Mouse (Mus musculus) limb, embryonic 14.5 days (tissue): ENCODE results near the gene Cables2. TPM values are rescaled to one million over a fixed set of nuclear protein-coding genes. Genes with fewer than 3 reads are reported as not detected.

Experiments
- ATAC-seq: fragments of 200-750 bp; cut with Nextera tagmentation; 2 replicates; pipeline ENCODE4 v1.8.0; 2017; ENCODE audit warnings: low read depth, moderate number of reproducible peaks, moderate TSS enrichment; ENCODE audit not compliant: low FRiP score
- DNase-seq: peaks from one replicate; pipeline ENCODE4 v3.0.0-alpha.2; 2015; ENCODE audit warnings: low spot score
- H3K27ac ChIP-seq: fragments of 300-500 bp; sonication (generic); replicated peaks from 2 replicates; pipeline ENCODE4 v1.5.1; 2014; ENCODE audit warnings: low read depth, mild to moderate bottlenecking, low read length, moderate library complexity, mixed read lengths
- H3K27me3 ChIP-seq: fragments of 300-500 bp; sonication (generic); 2 replicates; pipeline ENCODE4 v1.6.1; 2014; ENCODE audit warnings: low read length, mixed read lengths; ENCODE audit not compliant: control insufficient read depth, insufficient read depth
- H3K36me3 ChIP-seq: fragments of 300-500 bp; sonication (generic); 2 replicates; pipeline ENCODE4 v1.6.1; 2014; ENCODE audit warnings: mild to moderate bottlenecking, low read length, moderate library complexity, mixed read lengths; ENCODE audit not compliant: control insufficient read depth, insufficient read depth
- H3K4me1 ChIP-seq: fragments of 300-500 bp; sonication (generic); 2 replicates; pipeline ENCODE4 v1.6.1; 2014; ENCODE audit warnings: antibody characterized with exemption, low read length, mixed read lengths; ENCODE audit not compliant: control insufficient read depth, insufficient read depth
- H3K4me2 ChIP-seq: fragments of 300-500 bp; sonication (generic); replicated peaks from 2 replicates; pipeline ENCODE4 v1.6.1; 2014; ENCODE audit warnings: low read depth, mild to moderate bottlenecking, low read length, moderate library complexity; ENCODE audit not compliant: severe bottlenecking
- H3K4me3 ChIP-seq: fragments of 300-500 bp; sonication (generic); replicated peaks from 2 replicates; pipeline ENCODE4 v1.5.1; 2014; ENCODE audit warnings: low read length
- H3K9ac ChIP-seq: fragments of 300-500 bp; sonication (generic); 2 replicates; pipeline ENCODE4 v1.6.1; 2014; ENCODE audit warnings: mild to moderate bottlenecking, low read depth, low read length, moderate library complexity; ENCODE audit not compliant: severe bottlenecking
- H3K9me3 ChIP-seq: fragments of 300-500 bp; sonication (generic); 2 replicates; pipeline ENCODE4 v1.6.1; 2016; ENCODE audit warnings: low read length; ENCODE audit not compliant: control insufficient read depth
- POLR2A ChIP-seq: fragments of 200-500 bp; IDR thresholded peaks from 2 replicates; pipeline ENCODE4 v1.8.0; 2012; ENCODE audit warnings: inconsistent platforms, mild to moderate bottlenecking, moderate library complexity, borderline replicate concordance; ENCODE audit not compliant: insufficient read depth, insufficient read length; ENCODE audit errors: extremely low read depth
- WGBS: fragments of 180-500 bp; shearing (Covaris S2); extraction: QIAGEN DNeasy Blood & Tissue Kit; methylation state at CpG from one replicate; pipeline ENCODE4 v1.1.7; 2014; 5-methylcytosine and 5-hydroxymethylcytosine counted together
- polyA plus RNA-seq, 2 experiments: library from polyadenylated mRNA; depleted of rRNA in 1 of 2; stranded (reverse) in 1 of 2; unstranded in 1 of 2; fragments of >200 nt; fragmentation: Nextera tagmentation in 1 of 2; extraction: Ambion mirVana in 1 of 2; gene quantifications; 2 replicates each; pipeline versions ENCODE4 v1.2.1 to v1.2.3; 2012 to 2014

Gene Cables2
- polyA plus RNA-seq, 2 experiments, result 22.5 to 37.7 TPM

DNA sequence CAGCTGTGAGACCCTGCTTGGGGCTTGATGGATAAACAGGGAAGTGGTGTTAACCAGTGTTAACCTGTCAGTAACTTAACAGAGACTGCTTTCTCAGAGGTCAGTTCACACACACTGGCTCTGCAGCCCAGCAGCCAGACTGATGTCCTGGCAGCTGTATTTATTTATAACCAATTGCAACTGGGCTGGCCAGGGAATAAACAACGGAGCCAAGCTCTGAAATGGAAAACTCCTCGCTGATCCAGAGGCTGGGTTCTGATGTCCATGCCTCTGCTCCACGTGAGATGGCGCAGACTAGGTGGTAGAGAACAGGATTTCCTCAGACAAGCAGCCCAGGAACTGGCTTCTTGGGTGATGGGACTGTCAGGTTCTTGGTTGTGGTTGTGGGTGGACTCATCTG lies 18.7 kb upstream of the Cables2 start:
- ATAC-seq, result no peak
- no peak for TF ChIP-seq POLR2A
- Histone ChIP-seq H3K27me3 (no peaks in the 10 kb centered on the region), H3K4me2 (no peak overlapping the region), H3K4me3 (no peak overlapping the region), H3K4me1 (no peaks in the 10 kb centered on the region), H3K9me3 (no peaks in the 10 kb centered on the region), H3K9ac (no peak overlapping the region), H3K27ac (no peak overlapping the region), H3K36me3 (no peaks in the 10 kb centered on the region)
- DNase-seq, result no peak
- 58% methylated on average over 4 of the region's 4 CpGs for WGBS

GRCm38 (mm10) chr2:180291566-180291965 lies 18.3 kb upstream of the Cables2 start:
- Histone ChIP-seq H3K9me3 (no peaks in the 10 kb centered on the region), H3K9ac (no peak overlapping the region), H3K27ac (no peak overlapping the region), H3K27me3 (no peaks in the 10 kb centered on the region), H3K4me2 (no peak overlapping the region), H3K4me1 (no peaks in the 10 kb centered on the region), H3K36me3 (no peaks in the 10 kb centered on the region), H3K4me3 (no peak overlapping the region)
- WGBS, result 76% methylated on average over 5 of the region's 5 CpGs
- ATAC-seq, result no peak
- no peak for DNase-seq
- TF ChIP-seq POLR2A, result no peak

GRCm38 (mm10) chr2:180290503-180290902 lies 17.2 kb upstream of the Cables2 start:
- H3K27ac ChIP-seq, result no peak overlapping the region
- no peaks in the 10 kb centered on the region for H3K4me1 ChIP-seq
- H3K4me2 ChIP-seq, result no peak overlapping the region
- no peak for TF ChIP-seq POLR2A
- no peaks in the 10 kb centered on the region for H3K9me3 ChIP-seq
- H3K4me3 ChIP-seq, result no peak overlapping the region
- ATAC-seq (no peak), DNase-seq (no peak)
- H3K27me3 ChIP-seq, result no peaks in the 10 kb centered on the region
- H3K36me3 ChIP-seq, result no peaks in the 10 kb centered on the region
- H3K9ac ChIP-seq, result no peak overlapping the region
- 58% methylated on average over 6 of the region's 6 CpGs for WGBS

DNA sequence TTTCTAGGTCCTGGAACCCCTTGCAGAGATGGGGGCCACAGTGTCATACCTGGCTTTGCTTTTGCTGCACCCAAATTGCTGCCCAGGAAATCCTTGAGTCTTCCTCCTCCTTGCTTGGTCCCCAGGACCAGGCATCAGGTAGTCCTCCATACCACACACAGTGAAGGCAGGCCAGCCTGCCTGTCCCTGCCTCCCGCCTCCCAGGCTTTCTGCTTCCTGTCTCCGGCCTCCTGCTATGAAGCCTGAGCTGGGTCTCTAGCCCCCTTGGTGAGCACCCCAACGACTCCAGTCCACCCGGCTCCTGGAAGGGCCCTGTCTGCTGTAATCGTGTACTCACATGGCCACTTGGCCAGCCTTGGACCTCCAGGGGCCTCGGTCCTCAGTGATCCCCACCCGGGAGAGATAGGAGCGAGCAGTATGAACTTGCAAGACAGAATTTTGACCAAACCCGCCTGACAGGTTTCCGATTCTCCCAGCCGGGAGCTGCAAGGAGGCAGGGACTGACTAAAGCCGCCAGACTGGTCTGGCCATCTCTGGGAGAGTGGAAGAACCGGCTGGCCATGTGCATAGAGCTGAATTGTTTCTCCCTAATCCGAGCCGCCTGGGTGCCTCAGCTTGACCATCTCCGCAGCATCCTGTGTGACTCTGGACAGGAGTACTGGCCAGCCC lies 16.3 kb upstream of the Cables2 start, which contains the start of gene Rbbp8nl:
Rbbp8nl (minus strand) TSS at position 440 of the 669 bp plus-strand sequence.
- DNase-seq (peak; percentile 52), ATAC-seq (no peak)
- 38% methylated on average over 16 of the region's 16 CpGs for WGBS
- Histone ChIP-seq H3K4me1 (no peaks in the 10 kb centered on the region), H3K27me3 (no peaks in the 10 kb centered on the region), H3K4me2 (no peak within 1 kb of the TSS), H3K9ac (no peak within 1 kb of the TSS), H3K36me3 (no peaks in the 10 kb centered on the region), H3K9me3 (no peaks in the 10 kb centered on the region), H3K4me3 (0 out of 2 replicates have a peak within 1 kb of the TSS, but pooled peaks have one; percentile 2), H3K27ac (no peak within 1 kb of the TSS)
- TF ChIP-seq POLR2A, result no peak

DNA sequence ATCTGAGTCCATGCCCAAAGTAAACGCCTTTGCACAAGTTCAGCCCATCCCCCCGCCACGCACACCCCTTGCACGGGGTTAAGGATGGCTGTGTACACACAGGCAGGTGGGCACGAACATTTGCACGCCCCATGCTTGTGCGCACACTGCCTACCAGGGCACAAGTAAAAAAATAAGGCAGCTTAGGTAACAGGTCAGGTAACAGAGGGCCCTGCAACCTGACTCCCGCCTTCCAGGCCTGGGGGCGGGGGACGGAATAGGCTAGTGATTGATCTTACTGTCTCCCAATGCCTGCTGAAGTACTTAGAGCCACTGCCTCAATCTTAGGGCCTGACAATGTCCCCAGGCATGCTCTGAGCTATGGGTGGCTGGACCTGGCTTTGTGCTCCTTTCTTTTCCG lies 15.7 kb upstream of the Cables2 start:
- ATAC-seq, result no peak
- Histone ChIP-seq H3K36me3 (no peaks in the 10 kb centered on the region), H3K9me3 (no peaks in the 10 kb centered on the region), H3K4me3 (no peak overlapping the region), H3K27ac (no peak overlapping the region), H3K4me1 (no peaks in the 10 kb centered on the region), H3K27me3 (no peaks in the 10 kb centered on the region), H3K9ac (no peak overlapping the region), H3K4me2 (no peak overlapping the region)
- no peak for DNase-seq
- 40% methylated on average over 11 of the region's 11 CpGs for WGBS
- no peak for TF ChIP-seq POLR2A

DNA sequence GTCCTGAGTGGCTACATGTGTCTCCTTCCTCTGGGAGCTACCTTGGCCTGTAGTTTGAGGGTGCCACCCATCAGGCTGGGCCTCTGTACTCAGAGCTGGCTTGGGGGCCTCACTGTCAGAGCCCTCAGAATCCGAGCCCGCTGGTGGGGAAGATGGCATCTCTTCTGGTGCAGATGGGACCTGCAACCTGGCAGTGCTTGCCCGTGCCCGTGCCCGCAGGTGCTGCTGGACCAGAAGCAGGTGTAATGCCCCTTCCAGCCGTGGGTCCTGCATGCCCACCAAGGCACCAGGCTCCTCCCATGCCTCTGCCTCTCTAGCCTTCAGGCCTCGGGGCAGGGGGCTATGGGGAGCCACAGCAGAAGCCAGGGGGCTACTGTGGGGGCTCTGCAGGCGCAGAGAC lies 6.0 kb upstream of the Cables2 start:
- ATAC-seq, result no peak
- WGBS, result 76% methylated on average over 8 of the region's 8 CpGs

More for the DNA sequence above, 6.0 kb upstream of the Cables2 start:
- H3K4me1 ChIP-seq, result no peaks in the 10 kb centered on the region
- DNase-seq, result no peak
- 0 out of 2 replicates have a peak overlapping the region, but pooled peaks have one; percentile 1 for H3K9ac ChIP-seq
- no peaks in the 10 kb centered on the region for H3K36me3 ChIP-seq
- H3K4me3 ChIP-seq, result no peak overlapping the region
- H3K9me3 ChIP-seq, result no peaks in the 10 kb centered on the region
- H3K27me3 ChIP-seq, result no peaks in the 10 kb centered on the region
- H3K27ac ChIP-seq, result no peak overlapping the region
- H3K4me2 ChIP-seq, result no peak overlapping the region
- TF ChIP-seq POLR2A, result no peak
